Mouse (Mus musculus) CH12.LX (cell line): ENCODE results near the gene Wdr63. TPM values are rescaled to one million over a fixed set of nuclear protein-coding genes. Genes with fewer than 3 reads are reported as not detected.
A peak's percentile ranks its signal among the peaks of the same experiment; 100 is the strongest.

Experiments
- DNase-seq: peaks from one replicate; pipeline ENCODE4 v3.0.0-alpha.2; 2013; ENCODE audit errors: extremely low read depth
- H3K27ac ChIP-seq: 2 replicates; pipeline ENCODE4 v1.5.1; 2012; ENCODE audit warnings: low read depth, mild to moderate bottlenecking, control low read depth, moderate library complexity; ENCODE audit not compliant: insufficient read depth
- H3K27me3 ChIP-seq: replicated peaks from 2 replicates; pipeline ENCODE3; 2012; ENCODE audit warnings: inconsistent platforms
- H3K36me3 ChIP-seq, 2 experiments: replicated peaks in 1 of 2; 2 replicates each; pipeline versions ENCODE3 to v1.6.1; 2012; ENCODE audit warnings: inconsistent platforms in 1 of 2, low read length in 1 of 2, mild to moderate bottlenecking in 1 of 2, mixed read lengths in 1 of 2, moderate library complexity in 1 of 2; ENCODE audit not compliant: control insufficient read depth in 1 of 2, insufficient read depth in 1 of 2
- H3K4me1 ChIP-seq, 2 experiments: 2 replicates each; pipeline ENCODE4 v1.6.1; 2012; ENCODE audit warnings: inconsistent platforms in 1 of 2, moderate library complexity in 1 of 2; ENCODE audit not compliant: insufficient read depth in 2 of 2, control insufficient read depth in 1 of 2
- H3K4me2 ChIP-seq: 2 replicates; pipeline ENCODE4 v1.6.1; 2012; ENCODE audit warnings: low read depth, mild to moderate bottlenecking, control low read depth; ENCODE audit not compliant: poor library complexity, insufficient read depth, severe bottlenecking
- H3K4me3 ChIP-seq, 3 experiments: fragments of 150-350 bp in 1 of 3; sonication (generic) in 1 of 3; replicated peaks in 1 of 3; 2 replicates each; pipeline versions ENCODE3 to v1.5.1; 2011 to 2012; ENCODE audit warnings: low read depth in 2 of 3, low read length in 2 of 3, mild to moderate bottlenecking in 2 of 3, moderate library complexity in 2 of 3, control low read depth in 1 of 3, improper control_type of control experiment in 1 of 3, inconsistent platforms in 1 of 3, mixed read lengths in 1 of 3; ENCODE audit not compliant: poor library complexity in 1 of 3
- H3K79me2 ChIP-seq: replicated peaks from 2 replicates; pipeline ENCODE4 v1.6.1; 2012; ENCODE audit warnings: mild to moderate bottlenecking, moderate library complexity; ENCODE audit not compliant: control insufficient read depth, poor library complexity, insufficient read depth, severe bottlenecking; ENCODE audit errors: extremely low read depth
- H3K9ac ChIP-seq: 2 replicates; pipeline ENCODE4 v1.6.1; 2012; ENCODE audit warnings: low read depth, mild to moderate bottlenecking, control low read depth, moderate library complexity; ENCODE audit not compliant: insufficient read depth
- H3K9me3 ChIP-seq: replicated peaks from 2 replicates; pipeline ENCODE3; 2012; ENCODE audit warnings: low read length, inconsistent platforms, mixed read lengths
- BHLHE40 ChIP-seq: IDR thresholded peaks from 2 replicates; pipeline ENCODE4 v1.6.1; 2011; ENCODE audit warnings: mild to moderate bottlenecking, low read depth, low read length, improper control_type of control experiment
- ELF1 ChIP-seq: IDR thresholded peaks from 2 replicates; pipeline ENCODE4 v1.6.1; 2014; ENCODE audit warnings: low read depth, mild to moderate bottlenecking, inconsistent platforms, low read length, improper control_type of control experiment
- EP300 ChIP-seq: IDR thresholded peaks from 2 replicates; pipeline ENCODE4 v1.6.1; 2011; ENCODE audit warnings: low read length, improper control_type of control experiment
- ETS1 ChIP-seq: conservative IDR thresholded peaks from 2 replicates; pipeline ENCODE4 v1.6.1; 2012; ENCODE audit warnings: low read depth, mild to moderate bottlenecking, inconsistent platforms, low read length, improper control_type of control experiment, moderate library complexity
- GABPA ChIP-seq: IDR thresholded peaks from 2 replicates; pipeline ENCODE4 v1.6.1; 2012; ENCODE audit warnings: low read depth, low read length, improper control_type of control experiment, inconsistent platforms; ENCODE audit not compliant: insufficient replicate concordance
- JUN ChIP-seq: IDR thresholded peaks from 2 replicates; pipeline ENCODE4 v1.6.1; 2011; ENCODE audit warnings: low read depth, mild to moderate bottlenecking, low read length, improper control_type of control experiment, moderate library complexity; ENCODE audit not compliant: insufficient read depth
- MAZ ChIP-seq: IDR thresholded peaks from 2 replicates; pipeline ENCODE4 v1.6.1; 2012; ENCODE audit warnings: low read depth, mild to moderate bottlenecking, inconsistent platforms, low read length, improper control_type of control experiment, moderate library complexity
- NELFE ChIP-seq: IDR thresholded peaks from 2 replicates; pipeline ENCODE4 v1.6.1; 2011; ENCODE audit warnings: low read depth, low read length, improper control_type of control experiment
- PAX5 ChIP-seq: IDR thresholded peaks from 2 replicates; pipeline ENCODE4 v1.6.1; 2012; ENCODE audit warnings: low read length, inconsistent platforms, mixed read lengths
- POLR2A ChIP-seq: IDR thresholded peaks from 2 replicates; pipeline ENCODE4 v1.6.1; 2011; ENCODE audit warnings: low read depth, mild to moderate bottlenecking, improper control_type of control experiment, low read length
- SIN3A ChIP-seq: IDR thresholded peaks from 2 replicates; pipeline ENCODE4 v1.6.1; 2012; ENCODE audit warnings: low read length, improper control_type of control experiment, inconsistent platforms
- ZC3H11A ChIP-seq: IDR thresholded peaks from 2 replicates; pipeline ENCODE4 v1.6.1; 2012; ENCODE audit warnings: low read depth, mild to moderate bottlenecking, inconsistent platforms, low read length, improper control_type of control experiment
- ZNF384 ChIP-seq: IDR thresholded peaks from 2 replicates; pipeline ENCODE4 v1.6.1; 2012; ENCODE audit warnings: low read depth, low read length, improper control_type of control experiment, inconsistent platforms
- dilution Hi-C: fragments of 300-500 bp; cut with MboI; formaldehyde crosslinking; loops from 2 replicates; pipeline ENCODE4 v1.14.3; 2020; ENCODE audit warnings: low sequenced_read_pairs; ENCODE audit not compliant: extremely low pct_unique_long_range_greater_than_20kb, extremely low pct_ligation_motif_present
- in situ Hi-C: fragments of 300-500 bp; cut with MboI; formaldehyde crosslinking; loops from 3 replicates; pipeline ENCODE4 v1.14.3; 2019; ENCODE audit warnings: low sequenced_read_pairs, low pct_ligation_motif_present, low pct_unique_long_range_greater_than_20kb, mixed read lengths
- polyA plus RNA-seq: library from polyadenylated mRNA; unstranded; fragments of >175 nt; gene quantifications from 2 replicates; pipeline ENCODE4 v1.2.1, GENCODE M21; 2012; ENCODE audit warnings: low read depth; ENCODE audit not compliant: insufficient read length
- total RNA-seq, 2 experiments: library from RNA; depleted of rRNA; stranded (reverse); fragments of 300-350 nt in 1 of 2; fragments of >200 nt in 1 of 2; gene quantifications; 2 replicates each; pipeline ENCODE4 v1.2.3; 2012 to 2014

Wdr63 gene
- total and polyA plus RNA-seq, 3 experiments = not detected

DNA sequence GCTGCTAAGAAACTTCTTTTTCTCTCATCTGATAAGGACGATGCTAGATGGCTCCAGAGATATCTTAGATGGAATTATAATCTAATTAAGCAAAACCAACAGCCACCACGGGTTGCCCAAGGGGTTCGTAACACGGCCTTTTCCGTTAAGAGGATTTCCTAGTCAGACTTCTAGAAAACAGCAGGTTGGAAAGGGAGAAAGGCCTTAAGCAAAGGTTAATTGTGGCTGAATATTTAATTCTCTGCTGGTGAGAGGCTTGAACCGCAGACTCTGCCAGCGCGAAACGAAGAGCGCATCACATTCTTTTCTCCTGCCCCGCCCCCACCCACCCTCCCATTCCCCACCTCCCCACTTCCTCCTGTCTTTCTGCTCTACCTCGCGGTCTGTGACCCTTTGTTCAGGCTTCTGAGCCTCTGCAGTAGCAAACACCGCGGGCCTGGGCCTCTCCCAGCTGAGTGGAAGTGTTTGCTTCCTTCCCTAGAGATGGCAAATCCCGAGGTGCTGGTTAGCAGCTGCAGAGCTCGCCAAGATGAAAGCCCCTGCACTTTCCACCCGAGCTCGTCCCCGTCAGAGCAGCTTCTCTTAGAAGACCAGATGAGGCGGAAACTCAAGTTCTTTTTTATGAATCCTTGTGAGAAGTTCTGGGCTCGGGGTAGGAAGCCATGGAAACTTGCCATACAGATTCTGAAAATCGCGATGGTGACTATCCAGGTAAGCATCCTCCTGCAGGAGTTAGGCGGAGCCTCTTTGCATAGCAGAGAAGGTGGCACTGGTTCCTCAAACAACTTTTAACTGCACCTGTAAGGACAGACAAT lies 13.6 kb upstream of the Wdr63 start (continued):
- TF ChIP-seq JUN = no peak
- TF ChIP-seq POLR2A = peak; percentile 67; the same call in 1 of the 2 replicates
- no peak for TF ChIP-seq BHLHE40

DNA sequence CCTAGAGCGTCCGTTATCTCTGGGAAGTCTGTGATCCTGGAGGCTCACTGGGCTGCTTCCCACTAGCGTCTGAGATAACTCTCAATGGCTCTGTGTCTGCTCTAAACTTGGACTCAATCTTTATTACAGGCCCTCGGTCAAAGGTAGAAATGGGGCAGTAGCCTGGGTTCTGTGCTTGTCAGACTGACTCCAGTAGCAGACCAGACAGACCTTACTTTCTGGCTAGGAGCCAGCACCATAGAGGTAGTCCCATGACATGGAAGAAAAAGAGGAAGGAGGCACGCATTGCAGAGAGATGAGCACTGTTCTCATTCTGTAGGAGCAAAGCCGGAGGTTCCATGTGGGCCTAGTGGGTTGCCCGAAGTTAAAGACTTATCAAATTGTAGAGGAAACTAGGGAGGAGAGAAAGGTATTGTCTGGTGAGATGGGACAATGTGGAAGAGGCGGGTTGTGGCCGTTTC lies 10.1 kb upstream of the Wdr63 start:
- in situ Hi-C loops (loop anchor here (10.0 kb wide), 1 partner anchor 53 kb away; no protein-coding TSS in a partner anchor), dilution Hi-C loops (no loop called here)
- no peaks in the 10 kb centered on the region for H3K79me2 ChIP-seq
- TF ChIP-seq JUN (no peak), NELFE (no peak), SIN3A (no peak), GABPA (no peak), ETS1 (no peak), PAX5 (no peak), EP300 (no peak), MAZ (no peak), ELF1 (no peak), ZC3H11A (no peak)
- no peak overlapping the region for H3K9ac ChIP-seq
- no peaks in the 10 kb centered on the region for H3K27me3 ChIP-seq
- no peaks in the 10 kb centered on the region for H3K36me3 ChIP-seq
- no peaks in the 10 kb centered on the region for H3K9me3 ChIP-seq
- no peak overlapping the region for H3K27ac ChIP-seq
- H3K4me1 ChIP-seq = peaks cover 2 to 29% of the 10 kb centered on the region in 2 experiments; a peak in 2 of 4 replicates
- H3K4me3 ChIP-seq = no peak overlapping the region
- H3K4me2 ChIP-seq = no peak overlapping the region
- DNase-seq = no peak

DNA sequence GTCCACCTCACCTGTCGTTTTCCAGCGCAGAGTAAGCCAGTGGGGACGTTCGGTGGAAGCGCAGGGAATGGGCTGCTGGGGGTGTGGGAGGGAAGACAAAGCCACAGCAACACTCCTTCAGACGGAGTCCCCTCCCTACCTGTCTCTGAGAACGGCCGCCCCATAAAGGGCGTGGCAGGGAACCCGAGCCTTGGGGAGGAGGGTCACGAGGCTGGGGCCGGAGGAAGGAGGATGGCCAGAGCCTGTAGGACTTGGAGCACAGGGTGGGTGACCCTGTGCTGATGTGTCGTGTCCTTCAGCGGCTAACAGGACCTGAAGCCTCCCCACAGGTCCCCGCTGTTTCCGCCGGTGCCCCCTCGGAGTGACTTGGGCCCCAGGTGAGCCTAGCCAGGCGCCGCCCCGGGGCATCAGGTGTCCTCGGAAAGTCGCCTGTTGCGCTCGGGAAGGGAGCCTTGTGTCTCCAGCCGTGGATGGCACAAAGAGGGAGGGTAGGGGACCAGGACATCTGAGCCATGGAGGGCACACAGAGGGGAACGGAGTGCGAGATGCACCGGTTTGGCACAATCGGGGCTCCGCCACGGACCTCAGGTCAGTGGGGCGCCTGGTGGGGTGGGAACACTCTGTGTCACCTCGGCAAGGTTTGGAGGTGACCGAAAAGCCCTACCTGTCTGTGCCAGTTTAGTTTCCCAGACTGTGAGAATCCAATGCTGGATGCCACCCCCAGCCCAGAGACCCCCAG lies 9.5 kb upstream of the Wdr63 start, which contains the start of gene Mcoln3:
Mcoln3 (plus strand) TSS at position 193 of the 739 bp plus-strand sequence.
- DNase-seq = no peak
- Histone ChIP-seq H3K4me1 (peaks cover 2 to 23% of the 10 kb centered on the region in 2 experiments; a peak in 2 of 4 replicates), H3K9ac (no peak within 1 kb of the TSS), H3K4me2 (no peak within 1 kb of the TSS), H3K27ac (no peak within 1 kb of the TSS), H3K4me3 (no peak within 1 kb of the TSS), H3K36me3 (no peaks in the 10 kb centered on the region), H3K27me3 (no peaks in the 10 kb centered on the region), H3K9me3 (no peaks in the 10 kb centered on the region), H3K79me2 (no peaks in the 10 kb centered on the region)
- in situ Hi-C loops = loop anchor here (10.0 kb wide), 1 partner anchor 53 kb away; no protein-coding TSS in a partner anchor
- no peak for TF ChIP-seq ZNF384
- dilution Hi-C loops = no loop called here
